ENCODE assay signal across 8 mouse cellular contexts in the genomic region with DNA sequence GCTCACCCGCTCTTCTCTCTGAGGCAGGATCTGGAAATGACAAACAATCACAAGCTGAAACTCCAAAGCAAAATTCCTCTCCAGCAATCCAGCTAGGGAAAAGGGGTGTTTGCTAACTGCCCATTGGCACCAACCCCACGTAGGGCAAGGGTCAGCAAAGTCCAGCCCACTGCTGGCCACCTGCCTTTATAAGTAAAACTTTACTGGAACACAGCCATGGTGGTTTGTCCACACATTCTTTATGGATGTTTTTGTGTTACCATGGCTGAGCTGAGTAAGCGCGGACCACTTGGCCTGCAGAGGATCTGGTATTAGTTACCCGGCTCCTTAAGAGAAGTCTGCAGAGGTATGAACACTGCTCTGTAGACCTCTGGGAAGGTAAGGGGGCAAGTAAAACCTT.
DNase-seq lines count a peak whose midpoint lies in the region.

No protein-coding gene starts in this region.

- DNase-seq in adrenal gland, postnatal 14 days = peak; percentile 64
- no peak for DNase-seq in adrenal gland, postnatal 4 days (ENCODE audit: low spot score in 2 of 2)
- peak; percentile 29 to 67 for DNase-seq in layer of hippocampus, adult 18-20 months (ENCODE audit: low spot score in 2 of 2)
- no peak for DNase-seq in layer of hippocampus, adult 11-12 months (ENCODE audit: low spot score)
- DNase-seq in adipocyte (ENCODE audit: low spot score) = peak; percentile 97
- peak; percentile 48 for DNase-seq in layer of hippocampus, adult 9-11 months
- no peak for DNase-seq in thymus, postnatal 14 days
- no peak for DNase-seq in B cell, adult 2 months

Comparison
In these comparisons a context has a peak if more than half of its experiments do, and no peak if none do; other contexts are left out.
1. DNase-seq: peak in adrenal gland, postnatal 14 days (single experiment), layer of hippocampus, adult 18-20 months (2 of 2), adipocyte (single experiment) and layer of hippocampus, adult 9-11 months (single experiment); none in adrenal gland, postnatal 4 days (0 of 2), layer of hippocampus, adult 11-12 months (single experiment), thymus, postnatal 14 days (single experiment) and B cell, adult 2 months (0 of 2).